Mouse (Mus musculus): ENCODE measurements at regions not wholly inside any gene's neighbourhood (a gene's known extent, or its start where the extent isn't known, plus 50 kb on each side); places are given as distances from the start of the nearest gene placed in this dataset.

DNA sequence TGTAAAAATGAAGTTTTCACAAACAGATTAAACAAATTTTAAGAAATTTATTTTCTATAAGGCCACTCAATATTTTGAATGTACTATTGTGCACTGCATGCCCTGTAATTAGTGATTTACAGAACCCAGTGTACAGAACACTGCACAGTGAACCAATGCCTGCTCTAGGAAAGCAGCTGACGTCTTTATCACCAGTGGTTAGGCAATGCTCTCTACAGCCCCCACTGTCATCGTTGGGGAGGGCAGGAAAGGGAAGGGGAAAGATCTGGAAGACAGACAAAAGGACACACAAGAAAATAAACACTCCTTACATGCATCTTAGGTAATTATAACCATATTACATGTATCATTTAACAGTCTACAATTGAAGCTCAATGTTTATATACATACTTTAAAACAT lies 74.4 kb upstream of the Cd28 start:
- TF ChIP-seq MXI1 (IDR thresholded peaks at IDR 0.05; ENCODE audit: low read depth, low read length) (no peak), NRF1 (IDR thresholded peaks at IDR 0.05; ENCODE audit: insufficient read depth, low read depth, low read length, poor library complexity, severe bottlenecking) (no peak), CTCF (IDR thresholded peaks at IDR 0.05 in 2 of 3, conservative IDR thresholded peaks at IDR 0.05 in 1 of 3; ENCODE audit: control insufficient read depth in 1 of 3, insufficient read depth in 1 of 3, low read depth in 2 of 3, low read length in 3 of 3, poor library complexity in 1 of 3, severe bottlenecking in 1 of 3) (no peak), GATA1 (IDR thresholded peaks at IDR 0.05; ENCODE audit: low read depth, low read length) (no peak), BHLHE40 (IDR thresholded peaks at IDR 0.05; ENCODE audit: borderline replicate concordance, low read depth, low read length) (no peak), CHD2 (IDR thresholded peaks at IDR 0.05; ENCODE audit: low read length) (no peak), POLR2A (IDR thresholded peaks at IDR 0.05; ENCODE audit: control insufficient read depth in 1 of 2, insufficient read depth in 1 of 2, low read depth in 1 of 2, low read length in 2 of 2, poor library complexity in 1 of 2) (no peak), HCFC1 (IDR thresholded peaks at IDR 0.05; ENCODE audit: low read depth, low read length) (no peak), TAL1 (IDR thresholded peaks at IDR 0.05; ENCODE audit: low read length) (no peak), E2F4 (IDR thresholded peaks at IDR 0.05; ENCODE audit: borderline replicate concordance, low read depth, low read length) (no peak), ZC3H11A (IDR thresholded peaks at IDR 0.05; ENCODE audit: low read depth, low read length) (no peak), RAD21 (IDR thresholded peaks at IDR 0.05; ENCODE audit: low read depth, low read length) (no peak)
